Mouse (Mus musculus) bone marrow, adult 2 months (tissue): ENCODE data around the gene Pigr. TPM values are rescaled to one million over a fixed set of nuclear protein-coding genes. Genes with fewer than 3 reads are reported as not detected.

Experiments
- H3K27ac ChIP-seq: fragments of 200-500 bp; 2 replicates; pipeline ENCODE4 v1.5.1; 2012; ENCODE audit warnings: low read depth, mild to moderate bottlenecking, control low read depth, inconsistent platforms, low read length; ENCODE audit not compliant: control insufficient read depth, poor library complexity, insufficient read depth
- H3K4me1 ChIP-seq: fragments of 200-500 bp; 2 replicates; pipeline ENCODE4 v1.6.1; 2011; ENCODE audit warnings: low read length; ENCODE audit not compliant: control insufficient read depth, insufficient read depth
- H3K4me3 ChIP-seq: fragments of 200-500 bp; replicated peaks from 2 replicates; pipeline ENCODE3; 2011; ENCODE audit warnings: mild to moderate bottlenecking, low read depth, low read length, control low read depth; ENCODE audit not compliant: control insufficient read depth
- CTCF ChIP-seq: fragments of 200-500 bp; IDR thresholded peaks from 2 replicates; pipeline ENCODE4 v1.5.1; 2011; ENCODE audit warnings: low read length, control low read depth; ENCODE audit not compliant: control insufficient read depth, insufficient read depth
- POLR2A ChIP-seq: fragments of 200-500 bp; IDR thresholded peaks from 2 replicates; pipeline ENCODE4 v1.6.1; 2011; ENCODE audit warnings: low read depth, mild to moderate bottlenecking, control low read depth, low read length, borderline replicate concordance; ENCODE audit not compliant: control insufficient read depth
- WGBS: fragments of 180-500 bp; shearing (Covaris S2); methylation state at CpG from one replicate; pipeline ENCODE4 v1.1.7; 2018; 5-methylcytosine and 5-hydroxymethylcytosine counted together
- polyA plus RNA-seq: library from polyadenylated mRNA; stranded (reverse); fragments of >200 nt; gene quantifications from 2 replicates; pipeline ENCODE4 v1.2.4, GENCODE M21; 2011; ENCODE audit warnings: low replicate concordance; ENCODE audit not compliant: missing spikeins, insufficient read depth, insufficient read length

Gene Pigr
- polyA plus RNA-seq, 1 experiment, result 1.7 TPM

- Histone ChIP-seq H3K4me3 (peak overlapping the region; percentile 32), H3K27ac (peak overlapping the region; percentile 65), H3K4me1 (peaks cover 2% of the 10 kb centered on the region)
- no peak for TF ChIP-seq CTCF
- TF ChIP-seq POLR2A, result no peak
- WGBS, result 47% methylated on average over 7 of the region's 7 CpGs
Observed at GRCm38 (mm10) chr1:130820316-130821148, 6.0 kb upstream of the Pigr start.

- Histone ChIP-seq H3K27ac (peak overlapping the region; percentile 65; the same call in 1 of the 2 replicates), H3K4me3 (no peak overlapping the region), H3K4me1 (peaks cover 2% of the 10 kb centered on the region)
- TF ChIP-seq POLR2A (no peak), CTCF (no peak)
- 45% methylated on average over 2 of the region's 2 CpGs for WGBS
Observed at GRCm38 (mm10) chr1:130821149-130821471, 5.4 kb upstream of the Pigr start.

GRCm38 (mm10) chr1:130821911-130822625 is 4.4 kb upstream of the Pigr start:
- no peak for TF ChIP-seq POLR2A
- no peak overlapping the region for H3K27ac ChIP-seq
- 81% methylated on average over 9 of the region's 9 CpGs for WGBS
- no peak overlapping the region for H3K4me3 ChIP-seq
- peaks cover 2% of the 10 kb centered on the region for H3K4me1 ChIP-seq

GRCm38 (mm10) chr1:130828656-130829055 is 2.2 kb downstream of the Pigr start:
- Histone ChIP-seq H3K4me3 (no peak overlapping the region), H3K4me1 (no peaks in the 10 kb centered on the region), H3K27ac (no peak overlapping the region)
- 86% methylated on average over 4 of the region's 4 CpGs for WGBS
- TF ChIP-seq POLR2A (no peak), CTCF (no peak)

DNA sequence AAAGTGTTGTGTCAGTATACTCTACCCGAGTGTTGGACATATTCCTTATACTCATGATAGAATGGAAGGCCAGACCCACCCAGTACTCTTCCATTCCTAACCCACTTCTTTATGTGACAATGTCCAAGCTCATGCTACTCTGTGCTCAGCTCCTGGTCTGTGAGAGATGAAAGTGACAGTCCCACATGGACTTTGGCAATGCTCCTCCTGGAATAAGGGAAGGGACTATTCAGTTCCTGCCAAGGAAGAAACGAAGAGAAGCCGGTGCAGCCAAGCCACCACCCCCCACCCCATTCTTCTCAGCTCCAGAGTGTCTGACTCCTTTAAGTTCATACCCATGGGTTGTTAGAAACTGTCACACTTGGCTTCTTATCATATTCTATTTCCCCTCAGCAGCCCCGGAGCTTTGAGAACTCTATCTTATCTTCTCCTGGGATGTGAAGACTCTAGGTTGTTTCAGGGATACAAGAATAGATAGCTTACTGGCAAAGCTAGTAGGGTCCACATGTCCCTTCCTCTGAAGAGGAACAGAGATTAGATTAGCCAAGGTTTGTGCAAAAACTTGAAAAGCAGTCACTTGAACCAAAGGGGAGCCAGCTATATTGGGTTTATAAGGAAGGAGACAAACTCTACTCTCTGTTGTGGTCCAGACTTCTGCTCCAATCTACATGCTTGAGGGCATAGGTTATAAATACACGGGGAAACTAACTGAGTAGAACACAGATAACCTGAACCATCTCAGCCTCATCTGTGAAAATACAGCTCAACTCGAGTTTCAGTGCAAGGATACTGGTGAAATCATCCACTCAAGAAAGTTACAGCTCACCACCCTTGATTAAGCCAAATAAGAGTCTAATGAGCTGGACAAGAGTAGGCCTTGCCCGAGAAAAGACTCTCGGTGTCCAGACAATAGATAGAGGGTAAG is 3.7 kb downstream of the Pigr start:
- Histone ChIP-seq H3K27ac (no peak overlapping the region), H3K4me3 (no peak overlapping the region), H3K4me1 (no peaks in the 10 kb centered on the region)
- TF ChIP-seq CTCF (no peak), POLR2A (no peak)
- 62% methylated on average over 8 of the region's 8 CpGs for WGBS

DNA sequence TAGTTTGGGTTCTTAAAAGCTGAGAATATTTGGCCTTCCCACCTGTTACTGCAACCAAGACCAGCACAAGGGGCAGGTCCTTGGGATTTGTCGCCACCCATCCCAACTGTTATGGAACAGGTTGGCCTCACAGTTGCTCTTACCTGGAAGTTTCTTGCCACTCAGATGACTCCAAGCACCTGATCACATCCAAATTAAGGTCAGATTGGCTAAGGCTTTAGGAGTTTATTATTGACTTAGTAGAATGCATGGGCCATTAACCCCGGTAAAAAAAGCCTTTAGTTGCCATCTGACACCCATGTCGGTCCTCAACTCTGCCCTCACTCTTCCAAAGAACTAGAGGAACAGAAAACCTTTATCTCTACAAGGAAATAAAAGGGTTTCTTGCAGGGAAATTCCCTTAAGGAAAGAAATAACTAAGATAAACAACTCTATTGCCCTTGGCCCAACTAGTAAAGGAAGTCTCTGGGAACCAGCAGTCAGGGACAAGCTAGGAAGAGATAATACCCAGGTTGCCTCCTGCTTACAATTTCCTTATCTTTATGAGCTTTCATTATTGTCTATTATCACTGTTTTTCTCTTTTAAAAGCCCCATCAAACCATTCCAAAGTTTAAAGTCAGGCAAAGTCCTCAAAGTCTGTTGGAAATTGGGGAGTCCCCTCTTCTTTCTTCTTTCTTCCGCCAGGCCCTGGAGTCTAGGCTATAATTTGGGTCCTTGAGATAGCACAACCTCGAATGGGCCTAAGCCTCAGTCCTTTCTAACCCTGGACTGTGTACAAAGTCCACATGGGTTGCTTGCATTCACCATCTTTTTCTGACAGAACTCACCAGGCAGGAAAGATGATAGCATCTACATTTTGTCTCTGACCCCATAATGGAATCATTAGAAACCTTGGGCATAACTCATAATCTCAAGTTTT is 6.0 kb downstream of the Pigr start:
- Histone ChIP-seq H3K27ac (no peak overlapping the region), H3K4me3 (no peak overlapping the region), H3K4me1 (no peaks in the 10 kb centered on the region)
- no peak for TF ChIP-seq CTCF
- TF ChIP-seq POLR2A, result no peak
- 64% methylated on average over 5 of the region's 5 CpGs for WGBS

DNA sequence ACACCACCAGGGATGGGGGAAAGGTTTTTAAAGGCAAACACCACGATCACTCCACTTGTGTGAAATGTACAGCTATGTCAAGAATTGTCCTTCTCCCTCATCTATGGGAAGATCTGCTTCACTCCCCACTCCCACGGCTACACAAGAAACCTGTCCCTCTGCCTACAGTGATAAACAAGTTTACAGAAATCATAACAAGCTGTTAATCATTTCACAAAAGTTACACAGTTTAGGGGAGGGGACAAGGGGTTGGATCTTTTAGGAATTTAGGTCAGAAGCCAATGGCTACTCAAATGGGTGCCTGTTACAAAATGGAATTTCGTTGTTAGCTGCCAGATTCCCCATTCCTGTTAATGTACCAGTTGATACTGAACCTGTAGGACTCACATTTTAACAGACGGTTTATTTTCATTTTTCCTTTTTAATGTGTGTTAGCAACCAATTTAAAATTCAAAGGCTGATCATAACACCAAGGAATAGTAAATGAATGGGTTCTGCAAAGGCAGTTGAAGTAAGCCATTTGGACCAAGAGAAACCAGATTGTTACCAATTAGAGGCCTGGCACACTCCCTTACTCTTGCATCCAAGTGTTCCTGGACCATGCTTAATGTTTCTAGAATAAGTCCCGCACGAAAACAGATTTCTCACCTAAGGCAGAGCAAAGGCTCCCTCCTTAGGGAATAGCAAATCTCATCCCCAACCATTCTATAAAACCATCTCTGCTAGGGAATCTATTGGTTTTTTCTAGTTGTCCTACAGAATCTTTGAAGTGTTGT is 8.9 kb downstream of the Pigr start:
- WGBS, result 82% methylated on average over 6 of the region's 6 CpGs
- no peaks in the 10 kb centered on the region for H3K4me1 ChIP-seq
- H3K4me3 ChIP-seq, result no peak overlapping the region
- TF ChIP-seq CTCF (no peak), POLR2A (no peak)
- H3K27ac ChIP-seq, result no peak overlapping the region
